Mouse (Mus musculus) lung, adult 2 months (tissue): ENCODE measurements at regions not wholly inside any gene's neighbourhood (a gene's known extent, or its start where the extent isn't known, plus 50 kb on each side); places are given as distances from the start of the nearest gene placed in this dataset.
"Not testable (repeated sequence)": the region's sequence is repeated elsewhere in the genome, so short reads cannot be mapped to it uniquely, and the experiment has no call there.

Source experiments
- DNase-seq: peaks from one replicate; pipeline ENCODE4 v3.0.0; 2022
- H3K4me1 ChIP-seq: fragments of 200-500 bp; 2 replicates; pipeline ENCODE4 v1.6.1; 2011; ENCODE audit warnings: low read length; ENCODE audit not compliant: control insufficient read depth, insufficient read depth
- H3K4me3 ChIP-seq: fragments of 200-500 bp; replicated peaks from 2 replicates; pipeline ENCODE3; 2011; ENCODE audit warnings: low read depth, mild to moderate bottlenecking, control low read depth, low read length; ENCODE audit errors: extremely low read depth
- CTCF ChIP-seq: fragments of 200-500 bp; IDR thresholded peaks from 2 replicates; pipeline ENCODE4 v1.5.1; 2011; ENCODE audit warnings: mild to moderate bottlenecking, low read length, control low read depth; ENCODE audit not compliant: insufficient read depth
- POLR2A ChIP-seq: fragments of 200-500 bp; IDR thresholded peaks from 2 replicates; pipeline ENCODE4 v1.6.1; 2011; ENCODE audit warnings: low read depth, mild to moderate bottlenecking, control low read depth, low read length, borderline replicate concordance; ENCODE audit errors: extremely low read depth
- whole genome bisulfite sequencing: fragments of 180-500 bp; shearing (Covaris S2); methylation state at CpG from one replicate; pipeline ENCODE4 v1.1.7; 2018; 5-methylcytosine and 5-hydroxymethylcytosine counted together

DNA sequence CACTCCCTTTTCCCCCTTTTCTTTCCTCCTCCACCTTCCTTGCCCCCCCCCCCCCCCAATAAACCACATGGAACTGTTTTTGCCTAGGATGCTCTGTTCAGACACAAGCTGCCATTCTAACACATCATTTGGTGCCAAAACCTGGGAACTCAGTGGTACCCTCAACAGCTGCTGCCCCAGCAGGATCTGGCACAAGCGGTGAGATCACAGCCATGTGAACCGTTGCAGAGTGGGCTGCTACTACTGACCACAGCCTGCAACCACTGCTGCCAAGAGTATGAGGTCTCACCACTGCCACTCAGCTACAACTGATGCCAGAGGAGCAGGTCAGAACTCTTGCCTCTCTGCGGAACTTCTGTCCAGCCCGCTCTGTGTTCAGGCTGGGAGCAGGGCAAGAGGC, 206.2 kb downstream of the Pcsk1 start:
- DNase-seq: no peak
- Histone ChIP-seq H3K4me3 (no peak overlapping the region), H3K4me1 (no peaks in the 10 kb centered on the region)
- 87% methylated on average over 4 of the region's 4 CpGs for WGBS
- no peak for TF ChIP-seq POLR2A
- TF ChIP-seq CTCF: no peak

DNA sequence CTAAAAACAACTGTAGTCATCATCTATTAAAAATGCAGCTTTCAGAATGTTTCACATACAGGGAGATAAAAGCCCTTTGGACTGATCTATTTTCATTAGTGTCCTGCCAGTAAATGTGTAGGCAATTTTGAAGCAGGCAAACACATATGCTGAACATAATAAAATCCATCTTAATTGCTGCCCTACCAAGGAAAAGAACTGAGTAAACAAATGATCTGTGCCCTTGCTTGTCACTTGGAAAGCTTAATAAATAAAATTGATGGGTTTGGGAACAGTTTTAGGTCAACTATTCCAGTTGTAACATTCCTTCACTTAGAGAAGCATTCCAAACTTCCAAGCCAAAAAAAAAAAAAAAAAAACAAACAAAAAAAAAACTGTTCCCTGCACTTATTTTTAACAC, 230.2 kb downstream of the Pcsk1 start:
- no peak for TF ChIP-seq CTCF
- no peaks in the 10 kb centered on the region for H3K4me1 ChIP-seq
- H3K4me3 ChIP-seq: no peak overlapping the region
- DNase-seq: no peak

DNA sequence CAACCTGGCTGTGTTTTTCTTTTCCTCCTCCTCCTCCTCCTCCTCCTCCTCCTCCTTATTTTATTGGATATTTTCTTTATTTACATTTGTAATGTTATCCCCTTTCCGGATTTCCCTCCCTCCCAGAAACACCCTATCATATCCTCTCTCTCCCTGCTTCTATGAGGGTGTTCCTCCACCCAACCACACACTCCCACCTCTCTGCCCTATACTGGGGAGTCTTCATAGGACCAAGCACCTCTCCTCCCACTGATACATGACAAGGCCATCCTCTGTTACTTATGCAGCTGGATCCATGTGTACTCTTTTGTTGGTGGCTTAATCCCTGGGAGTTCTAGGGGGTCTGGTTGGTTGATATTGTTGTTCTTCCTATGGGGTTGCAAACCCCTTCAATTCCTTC, 230.6 kb downstream of the Pcsk1 start:
- Histone ChIP-seq H3K4me3 (no peak overlapping the region), H3K4me1 (no peaks in the 10 kb centered on the region)
- no peak for DNase-seq
- WGBS: 29% methylated on average over 1 of the region's 1 CpGs
- no peak for TF ChIP-seq CTCF
- no peak for TF ChIP-seq POLR2A

DNA sequence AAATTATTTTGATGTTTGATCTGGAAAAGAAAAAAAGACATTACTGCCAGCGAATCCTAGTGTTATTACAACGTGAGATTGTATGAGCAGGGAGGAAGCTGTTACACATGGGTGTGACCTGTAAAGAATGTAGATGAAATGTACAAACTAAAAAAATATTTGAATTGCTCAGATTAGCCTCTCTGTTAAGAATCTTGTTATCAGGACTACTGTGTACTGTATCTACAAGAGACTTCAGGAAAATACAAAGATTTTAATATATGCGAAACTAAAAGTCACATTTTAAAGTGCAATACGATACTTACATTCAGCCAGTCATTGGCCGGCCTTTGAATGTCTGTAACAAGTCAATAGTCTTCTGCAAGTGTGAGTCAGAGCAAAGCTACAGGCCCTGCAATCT, 247.4 kb downstream of the Pcsk1 start:
- Histone ChIP-seq H3K4me3 (no peak overlapping the region), H3K4me1 (no peaks in the 10 kb centered on the region)
- TF ChIP-seq POLR2A: no peak
- TF ChIP-seq CTCF: no peak
- no peak for DNase-seq
- WGBS: 66% methylated on average over 5 of the region's 5 CpGs

DNA sequence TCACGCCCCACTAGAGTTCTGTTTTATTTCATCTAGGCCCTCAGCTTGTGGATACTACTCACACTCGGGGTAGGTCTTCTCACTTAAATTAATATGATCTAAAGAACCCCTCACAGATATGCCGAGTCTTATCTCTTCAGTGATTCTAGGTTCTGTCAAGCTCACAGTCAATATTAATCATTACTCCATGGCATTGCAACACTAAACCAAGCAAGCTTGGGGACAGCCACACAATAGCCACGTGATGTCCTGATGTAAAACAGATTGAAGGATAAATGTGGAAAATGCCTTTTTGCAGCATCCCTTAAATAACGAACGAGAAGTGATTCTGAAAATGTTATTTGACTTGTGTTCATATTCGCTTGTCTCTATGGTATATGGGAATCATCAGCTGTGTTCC, 253.8 kb downstream of the Pcsk1 start:
- no peak for DNase-seq
- 67% methylated on average over 7 of the region's 7 CpGs for WGBS
- TF ChIP-seq POLR2A (no peak), CTCF (no peak)
- H3K4me1 ChIP-seq: no peaks in the 10 kb centered on the region
- H3K4me3 ChIP-seq: no peak overlapping the region

DNA sequence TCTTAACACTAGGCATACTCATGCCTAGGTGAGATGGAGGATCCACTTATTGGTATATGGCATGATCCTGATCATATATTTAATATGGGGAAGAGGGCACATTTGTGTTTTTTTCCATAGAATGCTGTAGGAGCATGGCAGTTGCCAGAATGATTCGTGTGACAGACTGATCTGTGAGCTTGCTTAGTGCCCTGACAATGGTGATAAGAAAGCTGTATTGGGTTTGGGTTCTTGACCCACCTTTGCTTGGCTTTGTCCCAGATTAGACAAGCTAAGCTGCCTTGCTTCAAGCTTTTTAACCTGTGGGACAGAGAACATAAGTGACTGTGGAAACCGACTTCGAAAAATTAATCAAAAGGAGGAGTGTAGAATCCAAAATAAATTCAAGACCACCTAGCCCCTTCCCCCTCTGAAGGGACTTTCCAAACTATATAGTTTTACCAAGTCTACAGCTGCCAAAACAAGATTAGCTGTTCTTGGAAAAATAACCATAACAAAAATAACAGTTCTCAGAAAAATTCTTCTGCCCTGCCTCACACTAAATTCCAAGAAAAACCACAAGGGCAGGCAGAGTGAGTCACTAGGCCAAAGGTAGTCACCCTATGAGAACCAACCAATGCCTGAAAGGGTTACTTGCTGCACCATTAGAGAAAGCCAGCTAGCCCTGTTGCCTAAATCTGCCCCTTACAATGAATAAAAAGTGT, 277.2 kb downstream of the Pcsk1 start:
- Histone ChIP-seq H3K4me3 (no peak overlapping the region), H3K4me1 (no peaks in the 10 kb centered on the region)
- no peak for TF ChIP-seq CTCF
- TF ChIP-seq POLR2A: no peak
- DNase-seq: no peak
- WGBS: 73% methylated on average over 3 of the region's 3 CpGs

DNA sequence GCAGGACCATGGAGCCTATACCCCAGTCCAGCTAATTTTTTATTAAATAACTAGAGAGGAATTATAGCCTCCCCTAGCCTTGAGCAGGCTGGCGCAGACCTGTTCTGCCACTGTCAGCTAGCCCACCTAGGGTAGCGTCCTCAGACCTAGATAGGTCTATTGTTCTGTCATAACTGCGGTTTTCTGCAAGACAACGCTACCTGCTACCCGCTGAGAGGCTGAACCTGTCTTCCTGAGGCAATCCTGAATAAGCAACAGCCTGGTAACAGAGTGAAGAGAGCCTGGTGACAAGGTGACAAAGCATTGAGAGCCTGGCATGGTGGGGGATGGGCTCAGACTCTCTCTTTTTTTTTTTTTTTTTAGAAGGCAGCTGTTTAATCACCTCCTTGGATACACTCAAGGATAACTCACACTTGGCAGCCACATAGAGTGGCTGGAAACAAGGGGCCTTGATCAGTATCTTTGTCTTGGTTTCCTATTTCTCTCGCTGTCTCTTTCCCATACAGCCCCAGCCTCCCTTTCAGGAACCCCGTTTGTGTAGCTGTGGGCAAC, 278.7 kb downstream of the Pcsk1 start:
- Histone ChIP-seq H3K4me1 (no peaks in the 10 kb centered on the region), H3K4me3 (no peak overlapping the region)
- no peak for TF ChIP-seq POLR2A
- TF ChIP-seq CTCF: no peak
- WGBS: 67% methylated on average over 7 of the region's 7 CpGs
- DNase-seq: no peak

DNA sequence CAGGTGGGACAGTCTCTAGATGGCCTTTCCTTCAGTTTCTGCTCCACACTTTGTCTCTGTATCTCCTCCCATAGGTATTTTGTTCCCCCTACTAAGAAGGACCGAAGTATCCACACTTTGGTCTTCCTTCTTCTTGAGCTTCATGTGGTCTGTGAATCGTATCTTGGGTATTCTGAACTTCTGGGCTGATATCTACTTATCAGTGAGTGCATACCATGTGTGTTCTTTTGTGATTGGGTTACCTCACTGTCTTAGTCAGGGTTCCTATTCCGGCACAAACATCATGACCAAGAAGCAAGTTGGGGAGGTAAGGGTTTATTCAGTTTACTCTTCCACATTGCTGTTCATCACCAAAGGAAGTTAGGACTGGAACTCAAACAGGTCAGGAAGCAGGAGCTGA, 287.5 kb downstream of the Pcsk1 start:
- WGBS: 81% methylated on average over 3 of the region's 3 CpGs
- DNase-seq, H3K4me1 ChIP-seq, H3K4me3 ChIP-seq: not testable (repeated sequence)

DNA sequence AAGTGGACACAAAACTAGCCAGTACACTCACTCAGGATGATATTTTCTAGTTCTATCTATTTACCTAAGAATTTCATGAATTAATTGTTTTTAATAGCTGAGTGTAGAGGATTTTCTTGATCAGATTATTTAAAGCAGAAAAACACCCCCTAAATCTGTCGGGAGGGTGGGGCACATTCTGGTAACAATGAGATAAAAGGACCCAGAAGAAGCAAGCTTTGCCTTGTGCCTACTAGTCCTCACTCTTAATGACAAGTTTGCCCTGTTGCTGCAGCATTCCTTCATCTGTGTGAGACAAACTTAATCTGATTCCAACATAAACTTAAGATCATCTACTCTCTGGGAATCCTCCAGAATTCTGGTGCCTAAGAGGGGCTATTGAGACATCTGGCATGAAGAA, 288.1 kb downstream of the Pcsk1 start:
- H3K4me3 ChIP-seq: no peak overlapping the region
- no peak for TF ChIP-seq CTCF
- DNase-seq: no peak
- 69% methylated on average over 1 of the region's 1 CpGs for WGBS
- no peaks in the 10 kb centered on the region for H3K4me1 ChIP-seq

DNA sequence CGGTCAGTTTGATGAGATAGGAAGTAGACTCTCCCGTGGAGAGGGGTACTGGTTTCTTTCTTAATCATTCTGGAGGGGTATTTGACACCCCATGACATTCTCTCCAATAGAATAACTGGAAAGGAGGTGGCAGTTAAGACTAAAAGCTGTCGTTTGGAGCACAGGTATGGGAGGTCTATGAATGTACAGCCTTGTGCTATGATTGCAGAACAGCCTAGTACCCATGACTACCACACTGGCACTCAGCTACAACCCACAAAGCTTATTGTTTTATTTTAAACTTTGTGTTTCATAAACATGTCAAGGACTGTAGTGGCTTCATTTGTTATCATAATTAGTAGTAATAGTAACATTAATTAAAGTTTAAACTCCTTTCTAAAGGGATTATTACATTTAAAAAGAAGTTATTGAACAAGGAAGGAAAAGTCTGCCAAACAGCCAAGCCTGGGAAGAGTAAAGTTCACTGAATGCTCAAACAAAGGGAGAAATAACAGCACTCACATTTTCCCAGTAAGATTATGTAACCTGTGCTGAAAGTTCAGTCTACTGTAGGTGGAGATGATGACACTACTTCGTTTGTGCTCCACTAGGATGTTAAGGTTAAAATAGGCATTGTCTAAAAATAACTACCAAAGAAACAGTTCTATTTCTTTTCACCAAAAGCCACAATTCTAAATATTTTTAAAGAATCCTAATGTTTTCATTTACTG, 295.2 kb downstream of the Pcsk1 start:
- TF ChIP-seq POLR2A: no peak
- no peak for TF ChIP-seq CTCF
- no peak for DNase-seq
- WGBS: 52% methylated on average over 4 of the region's 4 CpGs
- Histone ChIP-seq H3K4me1 (no peaks in the 10 kb centered on the region), H3K4me3 (no peak overlapping the region)
